Mouse (Mus musculus): Measurements from ENCODE around the gene D17Wsu92e. TPM values are rescaled to one million over a fixed set of nuclear protein-coding genes. Genes with fewer than 3 reads are reported as not detected.

D17Wsu92e gene
- 23.8 and 24.7 TPM in 2 replicates for polyA plus RNA-seq (2015; fragmentation: Nextera tagmentation; extraction: Ambion mirVana)

DNA sequence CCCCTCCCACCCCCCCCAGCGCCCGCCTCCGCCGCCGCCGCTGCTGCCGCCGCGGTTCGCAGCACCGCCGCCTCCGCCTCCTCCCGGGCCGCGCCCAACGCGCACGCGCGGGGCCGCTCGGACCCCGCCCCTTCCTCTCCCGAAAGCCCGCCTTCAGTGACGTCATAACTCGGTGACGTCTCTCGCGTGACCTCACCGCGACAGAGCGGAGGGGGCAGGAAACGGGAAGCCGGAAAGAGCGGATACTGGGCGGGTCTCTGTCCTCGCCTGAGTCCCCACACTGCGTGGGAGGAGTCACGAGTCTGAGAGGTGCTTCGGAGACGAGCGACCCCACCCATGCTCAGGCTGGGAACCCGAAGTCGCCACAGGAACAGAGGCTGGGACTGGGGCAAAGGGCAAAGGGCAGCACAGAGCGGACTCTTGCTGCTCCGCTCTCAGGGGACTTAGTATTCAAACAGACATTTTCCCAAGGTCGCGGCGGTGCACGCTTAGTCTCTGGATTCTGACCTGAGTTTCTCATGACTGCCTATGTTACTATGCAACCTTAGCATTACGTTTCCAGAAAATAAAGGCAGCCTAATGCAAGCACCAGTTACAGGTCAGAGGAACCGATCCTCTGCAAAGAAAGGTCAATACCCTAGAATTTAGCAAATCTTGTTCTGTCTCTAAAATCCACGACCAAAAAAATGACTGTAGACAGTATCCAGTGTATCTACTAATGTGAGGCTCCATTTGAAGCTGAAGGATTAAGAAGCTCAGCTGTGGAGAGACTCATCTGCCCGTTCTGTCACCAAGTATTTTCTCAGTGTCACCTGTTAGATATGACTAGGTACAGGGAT is at the start of gene D17Wsu92e:
Gene D17Wsu92e, minus strand, starts transcription at position 81 of the 839 bp plus-strand sequence.
- Histone ChIP-seq H3K27ac (ENCODE audit: low read depth) (peak within 1 kb of the TSS; percentile 99), H3K9me3 (ENCODE audit: low read length) (no peaks in the 10 kb centered on the region), H3K4me1 (ENCODE audit: insufficient read depth) (peaks cover 48% of the 10 kb centered on the region), H3K9ac (replicated peaks) (peak within 1 kb of the TSS; percentile 100), H3K4me2 (ENCODE audit: low read depth, low read length) (peak within 1 kb of the TSS; percentile 92), H3K36me3 (replicated peaks; ENCODE audit: insufficient read depth, low read length) (no peaks in the 10 kb centered on the region), H3K4me3 (ENCODE audit: low read depth, low read length) (peak within 1 kb of the TSS; percentile 99), H3K27me3 (ENCODE audit: insufficient read depth, low read length) (no peaks in the 10 kb centered on the region)
- 1% methylated on average over 41 of the region's 56 CpGs for WGBS (ENCODE audit: insufficient replicate concordance)
- peak; percentile 99 for DNase-seq
- ATAC-seq = peak; percentile 90
- TF ChIP-seq EP300 (IDR thresholded peaks at IDR 0.05; ENCODE audit: low read depth) = peak; percentile 73
- peak; percentile 18; the same call in 1 of the 2 replicates for TF ChIP-seq CTCF (IDR thresholded peaks at IDR 0.05; ENCODE audit: low read depth)

DNA sequence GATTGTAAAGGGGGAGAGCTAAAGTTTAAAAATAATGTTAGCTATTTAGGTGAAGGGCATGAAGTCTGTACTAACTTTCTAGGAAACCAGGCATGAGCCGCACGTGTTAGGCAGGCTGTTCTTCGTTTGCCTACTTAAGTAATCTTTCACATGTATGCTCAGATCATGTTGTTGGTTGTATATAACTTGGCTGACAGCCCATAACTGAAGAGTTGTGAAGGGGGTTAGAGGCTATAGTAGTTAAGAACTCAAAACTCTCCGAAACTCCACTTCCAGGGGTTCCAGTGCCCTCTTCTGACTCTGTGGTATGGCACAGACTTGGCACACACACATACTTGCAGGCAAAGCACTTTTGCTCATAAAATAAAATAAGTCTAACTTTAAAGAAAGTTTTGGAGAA is 46.3 kb upstream of the D17Wsu92e start:
- DNase-seq = no peak
- Histone ChIP-seq H3K27me3 (ENCODE audit: insufficient read depth, low read length) (no peaks in the 10 kb centered on the region), H3K27ac (ENCODE audit: low read depth) (no peak overlapping the region), H3K36me3 (replicated peaks; ENCODE audit: insufficient read depth, low read length) (peaks cover 2% of the 10 kb centered on the region; the same call in 1 of the 2 replicates), H3K4me2 (ENCODE audit: low read depth, low read length) (no peak overlapping the region), H3K9ac (replicated peaks) (no peak overlapping the region), H3K4me1 (ENCODE audit: insufficient read depth) (peaks cover 7% of the 10 kb centered on the region; the same call in 1 of the 2 replicates), H3K4me3 (ENCODE audit: low read depth, low read length) (no peak overlapping the region), H3K9me3 (ENCODE audit: low read length) (no peaks in the 10 kb centered on the region)
- ATAC-seq = peak; percentile 38; the same call in 1 of the 2 replicates
- 62% methylated on average over 4 of the region's 4 CpGs for WGBS (ENCODE audit: insufficient replicate concordance)
- TF ChIP-seq EP300 (IDR thresholded peaks at IDR 0.05; ENCODE audit: low read depth) (no peak), CTCF (IDR thresholded peaks at IDR 0.05; ENCODE audit: low read depth) (no peak)

DNA sequence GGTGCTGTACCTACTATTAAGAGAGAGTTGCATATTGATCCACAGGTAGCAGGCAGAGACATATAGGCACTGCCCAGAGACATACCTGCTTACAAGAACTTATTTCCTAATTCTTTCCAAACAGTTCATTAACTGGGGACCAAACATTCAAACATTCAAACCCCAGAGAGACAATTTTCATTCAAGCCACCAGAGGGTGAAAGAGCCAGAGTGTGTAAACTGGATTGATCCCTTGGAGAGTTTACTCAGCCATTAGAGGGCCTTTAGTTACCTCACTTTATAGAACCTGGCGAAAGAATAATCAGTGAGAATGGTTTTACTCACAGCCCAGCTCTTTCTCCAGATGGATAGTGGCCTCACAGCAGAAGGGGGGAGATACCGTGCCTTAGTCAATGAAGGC is 45.0 kb upstream of the D17Wsu92e start:
- H3K4me1 ChIP-seq (ENCODE audit: insufficient read depth) = peaks cover 7% of the 10 kb centered on the region; the same call in 1 of the 2 replicates
- DNase-seq = no peak
- no peak overlapping the region for H3K27ac ChIP-seq (ENCODE audit: low read depth)
- no peak overlapping the region for H3K4me2 ChIP-seq (ENCODE audit: low read depth, low read length)
- WGBS (ENCODE audit: insufficient replicate concordance) = 68% methylated on average over 2 of the region's 2 CpGs
- H3K4me3 ChIP-seq (ENCODE audit: low read depth, low read length) = no peak overlapping the region
- peak; percentile 81 for ATAC-seq
- no peaks in the 10 kb centered on the region for H3K9me3 ChIP-seq (ENCODE audit: low read length)
- no peaks in the 10 kb centered on the region for H3K27me3 ChIP-seq (ENCODE audit: insufficient read depth, low read length)
- TF ChIP-seq EP300 (IDR thresholded peaks at IDR 0.05; ENCODE audit: low read depth) (no peak), CTCF (IDR thresholded peaks at IDR 0.05; ENCODE audit: low read depth) (peak; percentile 40)
- H3K36me3 ChIP-seq (replicated peaks; ENCODE audit: insufficient read depth, low read length) = peaks cover 2% of the 10 kb centered on the region; the same call in 1 of the 2 replicates
- H3K9ac ChIP-seq (replicated peaks) = no peak overlapping the region

DNA sequence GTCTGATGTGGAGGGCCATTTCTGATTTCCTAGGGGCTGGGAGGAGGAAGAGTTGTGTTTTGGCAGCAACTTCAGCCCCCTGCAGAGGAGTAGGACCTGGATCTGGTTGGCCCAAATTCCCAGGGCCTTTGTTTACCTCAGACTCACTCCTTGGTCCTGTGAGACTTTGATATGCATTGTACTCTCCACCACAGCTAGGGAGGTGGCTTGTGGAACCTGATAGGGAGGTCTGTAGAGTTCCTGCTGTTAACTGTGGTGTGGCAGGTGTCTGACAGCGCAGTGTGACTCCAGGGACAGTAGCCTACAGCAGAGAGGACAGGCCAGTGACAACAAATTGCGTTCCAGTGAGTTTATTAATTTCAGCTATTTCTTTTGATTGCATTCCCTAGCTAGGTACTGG is 38.7 kb upstream of the D17Wsu92e start:
- DNase-seq (no peak), ATAC-seq (no peak)
- no peaks in the 10 kb centered on the region for H3K27me3 ChIP-seq (ENCODE audit: insufficient read depth, low read length)
- peak overlapping the region; percentile 41; the same call in 1 of the 2 replicates for H3K9ac ChIP-seq (replicated peaks)
- no peak overlapping the region for H3K4me3 ChIP-seq (ENCODE audit: low read depth, low read length)
- peak overlapping the region; percentile 97 for H3K4me2 ChIP-seq (ENCODE audit: low read depth, low read length)
- TF ChIP-seq CTCF (IDR thresholded peaks at IDR 0.05; ENCODE audit: low read depth) (no peak), EP300 (IDR thresholded peaks at IDR 0.05; ENCODE audit: low read depth) (peak; percentile 79)
- 44% methylated on average over 2 of the region's 2 CpGs for WGBS (ENCODE audit: insufficient replicate concordance)
- H3K36me3 ChIP-seq (replicated peaks; ENCODE audit: insufficient read depth, low read length) = no peaks in the 10 kb centered on the region; the same call in 1 of the 2 replicates
- H3K27ac ChIP-seq (ENCODE audit: low read depth) = peak overlapping the region; percentile 90; the same call in 1 of the 2 replicates
- peaks cover 24% of the 10 kb centered on the region for H3K4me1 ChIP-seq (ENCODE audit: insufficient read depth)
- no peaks in the 10 kb centered on the region for H3K9me3 ChIP-seq (ENCODE audit: low read length)

DNA sequence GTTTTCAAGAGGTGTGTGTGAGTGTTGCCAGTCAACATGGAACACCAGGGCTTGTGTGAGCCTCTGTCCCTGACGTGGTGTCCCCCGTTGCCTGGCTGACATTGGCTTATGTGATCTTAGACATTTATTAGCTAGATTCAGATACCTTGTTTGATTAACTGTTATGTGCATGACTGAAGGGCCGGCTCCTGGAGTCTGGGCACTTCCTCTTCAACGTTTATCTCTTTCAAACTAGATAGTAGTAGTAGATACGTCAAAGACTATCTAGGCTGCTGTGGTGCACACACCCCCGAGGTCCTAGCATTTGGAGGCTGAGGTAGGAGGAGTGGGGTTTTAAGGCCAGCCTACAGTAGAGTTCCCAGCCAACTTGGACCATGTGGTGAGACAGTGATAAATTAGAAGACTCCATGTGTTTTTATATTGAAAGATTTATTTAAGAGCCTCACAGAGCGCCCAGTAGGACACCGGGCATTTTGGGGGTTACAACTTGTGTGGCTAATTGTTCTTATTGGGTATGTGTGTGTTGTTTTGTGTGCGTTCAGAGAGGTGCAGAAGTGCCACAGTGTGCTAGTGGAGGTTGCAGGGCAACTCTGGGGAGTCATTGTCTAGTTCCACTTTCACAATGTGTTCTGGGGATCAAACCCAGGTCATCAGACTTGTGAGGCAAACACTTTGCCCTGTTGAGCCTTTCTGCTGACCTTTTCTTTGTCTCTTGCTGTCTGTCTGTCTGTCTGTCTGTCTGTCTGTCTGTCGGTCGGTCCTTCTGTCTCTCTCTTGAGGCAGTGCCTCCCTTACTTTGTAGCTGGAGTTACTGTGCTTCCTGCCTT is 37.4 kb upstream of the D17Wsu92e start:
- Histone ChIP-seq H3K4me1 (ENCODE audit: insufficient read depth) (peaks cover 24% of the 10 kb centered on the region), H3K9ac (replicated peaks) (peak overlapping the region; percentile 92), H3K9me3 (ENCODE audit: low read length) (no peaks in the 10 kb centered on the region), H3K4me3 (ENCODE audit: low read depth, low read length) (peak overlapping the region; percentile 98), H3K27ac (ENCODE audit: low read depth) (peak overlapping the region; percentile 90), H3K27me3 (ENCODE audit: insufficient read depth, low read length) (no peaks in the 10 kb centered on the region), H3K36me3 (replicated peaks; ENCODE audit: insufficient read depth, low read length) (peaks cover 4% of the 10 kb centered on the region; the same call in 1 of the 2 replicates), H3K4me2 (ENCODE audit: low read depth, low read length) (peak overlapping the region; percentile 97)
- DNase-seq = peak; percentile 31
- WGBS (ENCODE audit: insufficient replicate concordance) = 23% methylated on average over 11 of the region's 11 CpGs
- peak; percentile 34 for ATAC-seq
- no peak for TF ChIP-seq CTCF (IDR thresholded peaks at IDR 0.05; ENCODE audit: low read depth)
- TF ChIP-seq EP300 (IDR thresholded peaks at IDR 0.05; ENCODE audit: low read depth) = no peak; the same call in 1 of the 2 replicates
